Mouse (Mus musculus): Measurements from ENCODE around the gene Cpne5. TPM values are rescaled to one million over a fixed set of nuclear protein-coding genes. Genes with fewer than 3 reads are reported as not detected.

Cpne5 gene
- polyA plus RNA-seq, 1 experiment from 2014 or later: 0.26 TPM

DNA sequence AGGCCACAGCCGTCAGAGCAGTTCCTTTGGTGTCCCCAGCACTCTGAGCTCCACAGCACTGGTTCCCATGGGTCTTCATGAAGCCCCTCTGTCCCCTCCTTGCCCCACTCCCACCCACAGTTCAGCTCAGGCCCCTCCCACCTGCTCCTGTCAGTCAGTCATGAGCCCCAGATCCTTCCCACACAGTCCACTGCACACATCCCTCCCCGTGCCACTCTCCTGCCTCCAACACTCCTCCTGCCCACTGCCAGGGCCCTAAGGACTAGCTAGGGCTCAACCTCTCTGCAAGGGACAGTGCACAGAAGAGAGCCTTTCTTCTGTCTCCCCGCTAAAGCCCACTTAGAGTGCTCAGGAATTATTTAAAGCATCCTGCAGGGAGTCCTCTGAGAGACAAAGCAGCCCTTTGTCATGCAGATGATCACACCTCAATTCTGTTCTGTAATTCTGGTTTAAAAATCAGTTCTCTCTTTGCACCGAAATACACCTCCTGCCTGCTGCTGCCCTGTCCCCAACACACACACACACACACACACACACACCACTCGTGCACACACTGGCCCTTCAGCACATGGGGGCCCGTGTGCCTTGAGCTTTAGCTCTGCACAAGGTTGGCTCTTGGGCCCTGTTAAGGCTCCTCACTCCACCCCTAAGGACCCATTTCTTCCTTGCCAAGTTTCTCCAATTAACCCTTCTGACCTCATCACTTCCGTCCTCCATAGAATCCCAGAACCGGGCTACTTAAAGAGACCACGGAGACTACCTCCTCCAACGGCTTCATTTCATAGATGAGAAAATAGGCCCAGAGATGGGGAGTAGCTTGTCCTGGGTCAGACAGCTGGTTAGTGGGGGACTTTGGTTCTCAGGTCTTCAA lies 50.7 kb downstream of the Cpne5 start:
- CTCF ChIA-PET: no interaction called here
- POLR2A ChIA-PET: no interaction called here
- in situ Hi-C loops (cut with MboI; ENCODE audit: low pct_unique_long_range_greater_than_20kb): no loop called here
- no peak for ATAC-seq
- peaks cover 17% of the 10 kb centered on the region for H3K27me3 ChIP-seq
- DNase-seq (ENCODE audit: low read depth, low spot score): no peak
- TF ChIP-seq CTCF (IDR thresholded peaks at IDR 0.05): no peak

DNA sequence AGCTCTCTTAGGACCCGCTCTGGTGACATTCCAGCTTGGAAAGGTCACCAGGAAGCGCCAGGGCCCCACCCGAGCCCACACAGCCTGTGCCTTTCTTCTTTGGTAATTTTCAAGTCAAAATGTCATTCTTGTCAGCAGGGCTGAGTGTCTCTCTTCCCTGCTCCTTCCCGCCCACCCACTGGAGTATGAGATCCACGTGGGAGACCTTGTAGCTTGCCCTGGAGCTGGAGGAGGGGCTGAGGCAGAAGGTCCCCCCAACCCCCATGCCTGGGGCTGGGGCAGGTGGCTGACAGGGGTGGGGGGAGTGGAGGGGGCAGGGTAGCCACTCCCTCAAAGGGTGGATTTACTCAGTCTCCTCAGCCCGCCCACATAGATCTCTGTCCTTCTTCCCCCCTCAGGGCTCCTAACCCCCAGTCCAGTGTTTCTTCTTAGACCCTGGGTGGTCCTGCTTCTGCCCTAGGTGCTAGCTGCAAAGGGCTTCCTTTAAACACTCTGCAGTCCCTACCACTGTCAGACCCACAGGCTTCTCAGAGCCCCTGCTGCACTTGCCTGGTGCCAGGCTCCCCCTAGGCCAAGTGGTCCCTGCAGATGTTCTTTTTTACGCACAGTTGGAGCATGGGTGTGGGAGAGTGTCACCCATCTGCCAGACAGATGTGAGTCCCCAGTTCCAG lies 52.5 kb downstream of the Cpne5 start:
- ChIA-PET POLR2A (no interaction called here), CTCF (interaction anchor here (1.0 kb wide), 1 partner anchor 61 kb away, joined by 3 read pairs; no protein-coding TSS in a partner anchor)
- no peak for DNase-seq (ENCODE audit: low read depth, low spot score)
- ATAC-seq: no peak
- peaks cover 13% of the 10 kb centered on the region for H3K27me3 ChIP-seq
- in situ Hi-C loops (cut with MboI; ENCODE audit: low pct_unique_long_range_greater_than_20kb): no loop called here
- no peak for TF ChIP-seq CTCF (IDR thresholded peaks at IDR 0.05)

DNA sequence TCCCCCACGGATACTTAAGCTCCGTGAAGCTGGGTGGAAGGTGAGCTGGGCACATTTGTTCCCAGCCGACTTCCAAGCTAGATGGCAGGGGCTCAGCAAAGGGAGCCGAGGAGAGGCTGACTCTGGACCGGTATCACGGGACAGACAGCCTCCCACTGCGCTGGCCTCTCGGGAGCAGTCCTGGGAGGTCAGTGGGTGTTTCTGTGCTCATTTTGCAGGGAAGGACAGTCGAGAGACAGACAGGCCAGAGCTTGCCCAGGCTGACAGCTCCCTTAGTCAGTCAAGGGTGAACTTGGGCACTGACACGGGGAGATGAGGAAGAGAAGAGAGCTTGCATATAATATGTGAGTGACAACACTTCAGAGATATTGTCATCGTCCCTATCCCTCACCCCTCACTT lies 54.8 kb downstream of the Cpne5 start:
- DNase-seq (ENCODE audit: low read depth, low spot score) (no peak), ATAC-seq (no peak)
- ChIA-PET POLR2A (no interaction called here), CTCF (interaction anchor here (0.7 to 1.2 kb wide), 3 partner anchors 21 to 63 kb away, joined by 3 read pairs; no protein-coding TSS in a partner anchor)
- in situ Hi-C loops (cut with MboI; ENCODE audit: low pct_unique_long_range_greater_than_20kb): no loop called here
- no peak for TF ChIP-seq CTCF (IDR thresholded peaks at IDR 0.05)
- H3K27me3 ChIP-seq: peaks cover 1% of the 10 kb centered on the region

DNA sequence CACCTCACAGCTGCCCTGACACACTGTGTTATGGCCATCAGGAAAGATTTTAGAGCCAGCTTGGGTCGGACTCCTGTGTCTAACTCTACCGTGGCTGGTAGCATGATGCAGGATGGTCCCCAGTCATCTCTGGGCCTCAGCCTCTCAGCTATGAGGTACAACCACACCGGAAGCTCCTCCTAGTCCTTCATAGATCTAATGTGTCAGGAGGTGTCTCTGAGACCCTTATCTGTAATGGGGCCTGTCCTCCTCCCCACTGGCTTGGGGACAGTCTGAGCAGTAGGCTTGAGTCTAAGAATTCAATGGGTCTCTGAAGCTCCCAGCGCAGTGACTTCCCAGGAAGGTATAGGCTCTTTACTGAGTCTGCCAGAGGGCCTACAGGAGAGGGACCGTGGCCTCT lies 56.2 kb downstream of the Cpne5 start:
- in situ Hi-C loops (cut with MboI; ENCODE audit: low pct_unique_long_range_greater_than_20kb): no loop called here
- DNase-seq (ENCODE audit: low read depth, low spot score) (no peak), ATAC-seq (no peak)
- CTCF ChIA-PET: interaction anchor here (1.9 kb wide), 1 partner anchor 65 kb away, joined by 12 read pairs; no protein-coding TSS in a partner anchor
- H3K27me3 ChIP-seq: no peaks in the 10 kb centered on the region
- POLR2A ChIA-PET: no interaction called here
- TF ChIP-seq CTCF (IDR thresholded peaks at IDR 0.05): no peak

DNA sequence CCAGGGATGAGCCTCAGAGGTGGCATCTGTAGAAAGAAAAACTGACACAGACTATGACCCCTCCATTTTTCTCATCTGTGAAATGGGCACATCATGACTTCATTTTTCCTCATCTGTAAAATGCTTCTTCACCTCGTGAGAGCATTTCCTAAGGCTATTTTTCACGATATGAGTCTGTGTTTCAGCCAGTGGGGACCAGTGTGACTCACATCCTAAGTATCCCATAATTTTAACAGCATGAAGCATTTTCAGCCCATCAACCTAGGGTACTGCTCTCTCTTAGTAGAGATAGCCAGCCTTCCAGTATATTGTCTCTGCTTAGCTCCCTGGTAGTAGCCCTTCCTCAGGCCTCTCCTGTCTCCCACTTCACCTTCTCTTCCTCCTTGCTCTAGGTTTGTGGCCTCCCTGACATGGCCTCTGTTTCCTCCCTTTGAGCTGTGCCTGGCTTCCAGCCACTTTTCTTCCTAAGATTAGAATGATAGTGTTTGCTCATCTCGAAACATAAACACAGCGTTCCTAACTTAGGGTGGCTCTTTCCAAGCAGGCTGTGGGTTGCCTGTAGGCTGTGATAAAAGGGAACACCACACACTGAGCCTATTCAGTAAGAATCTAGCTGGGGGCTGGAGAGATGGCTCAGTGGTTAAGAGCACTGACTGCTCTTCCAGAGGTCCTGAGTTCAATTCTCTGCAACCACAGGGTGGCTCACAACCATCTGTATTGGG lies 57.4 kb downstream of the Cpne5 start:
- no peak for DNase-seq (ENCODE audit: low read depth, low spot score)
- ChIA-PET CTCF (interaction anchor here (1.3 to 1.9 kb wide), 2 partner anchors 10 to 66 kb away, joined by 3 to 12 read pairs; no protein-coding TSS in a partner anchor), POLR2A (no interaction called here)
- in situ Hi-C loops (cut with MboI; ENCODE audit: low pct_unique_long_range_greater_than_20kb): no loop called here
- no peak for TF ChIP-seq CTCF (IDR thresholded peaks at IDR 0.05)
- ATAC-seq: peak; percentile 16
- H3K27me3 ChIP-seq: no peaks in the 10 kb centered on the region

DNA sequence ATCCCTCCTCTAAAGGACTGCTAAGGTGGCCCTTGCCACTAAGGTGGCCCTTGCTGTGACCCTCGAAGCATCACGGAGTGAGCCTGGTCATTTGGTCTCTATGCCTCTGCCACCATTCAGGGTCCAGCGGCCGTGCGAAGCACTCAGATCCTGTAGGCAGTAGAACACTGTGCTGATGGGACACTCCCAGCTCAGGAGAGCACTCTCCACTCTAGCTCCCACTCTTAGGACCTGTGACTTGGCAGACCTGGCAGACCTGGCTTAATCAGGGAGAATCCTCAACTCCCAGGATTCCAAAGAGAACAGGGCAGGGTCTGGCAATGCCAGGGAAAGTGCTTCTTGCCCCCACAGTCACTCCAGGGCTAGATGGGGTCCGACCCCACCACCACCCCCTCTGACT lies 58.0 kb downstream of the Cpne5 start:
- POLR2A ChIA-PET: no interaction called here
- no peak for TF ChIP-seq CTCF (IDR thresholded peaks at IDR 0.05)

DNA sequence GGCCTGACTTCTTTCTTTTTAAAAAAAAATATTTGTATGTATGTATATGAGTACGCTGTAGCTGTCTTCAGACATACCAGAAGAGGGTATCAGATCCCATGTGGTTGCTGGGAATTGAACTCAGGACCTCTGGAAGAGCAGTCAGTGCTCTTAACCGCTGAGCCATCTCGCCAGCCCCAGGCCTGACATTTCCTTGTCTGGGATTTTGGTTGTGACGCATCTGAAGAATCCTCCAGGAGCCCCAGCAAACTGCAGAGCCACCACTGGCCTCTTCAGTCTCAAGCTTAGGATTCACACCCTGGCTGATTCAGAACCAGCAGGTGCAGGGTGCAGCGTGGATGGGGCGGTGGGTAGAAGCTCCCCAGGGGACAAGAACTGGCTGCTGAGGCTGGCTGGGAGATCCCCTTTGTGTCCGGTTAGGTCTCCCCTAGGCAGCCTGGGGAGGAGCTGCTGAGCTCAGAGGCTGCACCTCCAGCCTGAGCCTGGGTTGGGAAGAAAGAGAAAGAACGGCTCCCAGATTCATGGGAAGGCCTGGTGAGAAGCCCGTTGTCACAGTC lies 59.4 kb downstream of the Cpne5 start:
- CTCF ChIA-PET: interaction anchor here (0.6 to 2.8 kb wide), 4 partner anchors 66 to 129 kb away, joined by 3 to 7 read pairs (median 4); no protein-coding TSS in a partner anchor
- no peak for DNase-seq (ENCODE audit: low read depth, low spot score)
- POLR2A ChIA-PET: no interaction called here
- no peak for ATAC-seq
- in situ Hi-C loops (cut with MboI; ENCODE audit: low pct_unique_long_range_greater_than_20kb): loop anchor here (5.0 kb wide), 2 partner anchors 69 to 189 kb away; no protein-coding TSS in a partner anchor
- no peaks in the 10 kb centered on the region for H3K27me3 ChIP-seq
- no peak for TF ChIP-seq CTCF (IDR thresholded peaks at IDR 0.05)

More for the DNA sequence above, 58.0 kb downstream of the Cpne5 start:
- H3K27me3 ChIP-seq: no peaks in the 10 kb centered on the region
- no peak for ATAC-seq
- no peak for DNase-seq (ENCODE audit: low read depth, low spot score)
- in situ Hi-C loops (cut with MboI; ENCODE audit: low pct_unique_long_range_greater_than_20kb): loop anchor here (5.0 kb wide), 2 partner anchors 67 to 187 kb away; no protein-coding TSS in a partner anchor
- CTCF ChIA-PET: interaction anchor here (1.3 to 1.4 kb wide), 2 partner anchors 9 to 67 kb away, joined by 3 read pairs; no protein-coding TSS in a partner anchor

DNA sequence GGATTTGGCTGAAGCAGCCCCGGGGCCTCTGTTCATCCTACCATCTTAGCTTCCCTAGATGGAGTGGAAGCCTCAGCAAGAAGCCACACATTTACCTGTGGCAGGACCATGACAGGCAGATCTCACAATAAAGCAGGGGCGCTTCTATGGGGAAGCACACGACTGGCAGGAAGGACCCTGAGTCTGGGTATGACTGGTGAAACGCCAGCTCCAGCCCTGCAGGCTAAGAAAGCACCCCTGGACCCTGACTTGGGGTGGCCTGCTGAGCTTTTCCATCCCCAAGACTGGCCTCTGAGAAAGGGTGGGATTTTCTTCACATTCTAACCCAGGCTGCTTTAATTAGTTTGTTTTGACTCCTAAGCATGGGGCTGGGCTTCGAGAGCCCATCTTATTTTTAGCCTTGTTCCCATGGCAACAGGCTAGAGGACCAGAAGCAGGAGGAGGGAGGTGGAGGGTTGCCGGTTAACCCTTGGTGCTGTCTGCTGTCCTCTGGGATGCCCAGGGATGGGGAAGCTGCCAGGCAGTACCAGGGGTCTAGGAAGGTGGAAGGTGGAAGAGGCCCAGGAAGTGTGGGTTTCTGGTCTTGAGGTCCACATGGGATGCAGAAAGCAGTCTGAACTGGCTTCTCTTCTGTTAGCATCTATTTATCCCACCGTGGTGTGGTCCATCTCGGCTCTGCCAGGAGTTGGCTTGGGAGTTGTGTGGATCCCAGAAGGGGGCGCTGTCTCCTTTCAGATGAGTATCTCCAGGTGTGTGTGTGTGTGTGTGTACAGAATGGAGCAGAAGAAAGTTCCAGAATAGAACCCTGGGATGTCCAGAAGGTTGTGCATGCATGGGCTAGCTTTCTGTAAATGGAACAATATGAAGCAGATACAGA lies 61.3 kb downstream of the Cpne5 start:
- DNase-seq (ENCODE audit: low read depth, low spot score) (no peak), ATAC-seq (no peak)
- in situ Hi-C loops (cut with MboI; ENCODE audit: low pct_unique_long_range_greater_than_20kb): loop anchor here (5.0 kb wide), 2 partner anchors 71 to 191 kb away; no protein-coding TSS in a partner anchor
- POLR2A ChIA-PET: no interaction called here
- H3K27me3 ChIP-seq: no peaks in the 10 kb centered on the region
- TF ChIP-seq CTCF (IDR thresholded peaks at IDR 0.05): no peak
- CTCF ChIA-PET: interaction anchor here (0.7 to 2.8 kb wide), 3 partner anchors 70 to 127 kb away, joined by 3 to 7 read pairs (median 4); no protein-coding TSS in a partner anchor

DNA sequence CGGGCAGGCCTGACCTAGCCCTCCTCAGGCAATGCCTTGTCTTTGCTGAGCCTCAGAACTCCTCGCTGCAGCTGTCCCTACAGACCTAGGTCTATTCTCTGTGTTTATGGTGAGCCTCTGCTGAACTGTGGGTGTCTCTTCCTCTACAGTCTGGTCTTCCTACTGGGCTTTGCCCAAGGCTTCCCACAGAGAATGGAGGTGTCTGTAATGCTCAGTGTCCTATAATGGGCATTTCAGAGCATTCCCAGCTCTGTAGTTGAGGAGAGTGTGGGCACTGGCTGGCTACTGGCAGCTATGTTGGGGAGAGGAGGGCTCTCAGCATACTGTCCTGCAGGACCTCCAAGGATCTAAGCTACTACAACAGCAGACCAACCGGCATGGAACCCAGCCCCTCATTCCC lies 62.3 kb downstream of the Cpne5 start:
- TF ChIP-seq CTCF (IDR thresholded peaks at IDR 0.05): no peak
- ATAC-seq (no peak), DNase-seq (ENCODE audit: low read depth, low spot score) (no peak)
- H3K27me3 ChIP-seq: no peaks in the 10 kb centered on the region
- in situ Hi-C loops (cut with MboI; ENCODE audit: low pct_unique_long_range_greater_than_20kb): loop anchor here (5.0 kb wide), 2 partner anchors 72 to 192 kb away; no protein-coding TSS in a partner anchor
- POLR2A ChIA-PET: no interaction called here
- CTCF ChIA-PET: interaction anchor here (1.1 to 2.8 kb wide), 2 partner anchors 71 to 126 kb away, joined by 4 to 7 read pairs; no protein-coding TSS in a partner anchor

Data from Patski (cell line).